Mouse (Mus musculus) heart, adult 2 months (tissue): ENCODE measurements around the gene A930018P22Rik.

Source experiments
- CTCF ChIP-seq: fragments of 200-600 bp; IDR thresholded peaks from 2 replicates; pipeline ENCODE4 v1.8.1; 2022; ENCODE audit warnings: antibody characterized with exemption, mild to moderate bottlenecking, moderate library complexity
- POLR2A ChIP-seq: fragments of 200-500 bp; IDR thresholded peaks from 2 replicates; pipeline ENCODE4 v1.6.1; 2011; ENCODE audit warnings: mild to moderate bottlenecking, low read depth, low read length, control low read depth; ENCODE audit not compliant: insufficient read depth

DNA sequence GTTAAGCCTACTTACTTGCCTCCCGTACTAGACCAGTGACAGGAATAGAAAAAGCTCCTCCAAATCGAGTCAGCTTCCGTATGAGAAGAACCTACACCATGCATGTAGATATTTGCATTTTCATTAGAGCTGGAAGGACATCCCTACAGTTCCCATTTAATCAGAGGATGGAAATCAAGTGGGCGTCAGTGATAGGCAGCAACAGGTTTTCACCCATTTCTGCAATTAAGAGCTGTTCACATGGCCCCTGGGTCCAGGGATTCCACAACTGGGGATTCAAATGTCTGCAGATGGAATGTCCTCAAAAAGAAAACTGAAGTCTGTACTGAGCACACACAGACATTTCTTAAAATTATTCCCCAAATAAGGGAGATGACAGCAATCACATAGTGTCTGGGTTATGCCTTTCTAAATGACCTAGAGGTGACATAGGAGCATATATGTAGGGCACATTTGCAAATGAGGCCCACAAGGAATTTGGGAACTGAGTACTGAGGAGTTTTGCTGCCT is 41.5 kb downstream of the A930018P22Rik start:
- TF ChIP-seq CTCF (no peak), POLR2A (no peak)
